Mouse (Mus musculus): Measurements from ENCODE around the gene Erbin. TPM values are rescaled to one million over a fixed set of nuclear protein-coding genes. Genes with fewer than 3 reads are reported as not detected.

The Erbin gene
- total RNA-seq, 2 experiments from 2014 or later = 63.9 to 83.1 TPM

DNA sequence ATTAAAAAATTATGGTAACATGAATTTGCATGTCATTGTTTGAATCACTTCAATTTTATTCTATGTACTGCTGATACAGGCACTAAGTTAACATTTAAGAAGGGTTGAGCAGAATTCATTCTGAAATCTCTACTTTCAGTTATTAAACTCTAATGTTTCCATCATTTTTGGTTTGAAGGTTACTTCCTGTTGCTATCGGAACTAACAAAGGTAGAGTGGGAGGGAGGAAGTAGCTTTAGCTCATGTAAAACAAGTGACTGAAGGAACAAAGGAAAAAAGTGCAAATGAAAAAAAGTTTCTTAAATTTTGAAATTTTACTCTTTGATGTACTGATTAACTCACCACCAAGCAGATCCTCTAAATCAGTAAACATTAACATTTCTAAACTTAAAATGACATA lies 98.0 kb downstream of the Erbin start:
- ATAC-seq (replicated peaks; ENCODE audit: poor library complexity, severe bottlenecking) = no peak

DNA sequence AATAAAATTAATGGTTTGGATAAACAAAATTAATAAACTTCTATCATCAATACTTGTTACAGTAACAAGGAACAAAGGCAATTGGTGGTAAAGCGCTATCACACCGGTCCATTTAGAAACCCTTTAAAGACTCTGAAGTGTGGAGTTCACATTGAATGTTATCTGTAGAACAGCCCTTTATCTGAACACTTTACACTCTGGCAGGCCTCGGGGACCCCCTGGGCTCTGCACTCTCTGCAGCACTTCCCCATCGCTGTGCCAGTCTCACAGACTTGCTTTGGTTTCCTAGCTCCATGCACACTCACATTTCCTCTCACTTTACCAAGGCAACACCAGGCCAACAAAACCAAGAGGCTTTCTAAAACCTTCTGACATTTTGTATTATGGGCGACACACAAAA lies 100.9 kb downstream of the Erbin start:
- ATAC-seq (replicated peaks; ENCODE audit: poor library complexity, severe bottlenecking) = no peak

DNA sequence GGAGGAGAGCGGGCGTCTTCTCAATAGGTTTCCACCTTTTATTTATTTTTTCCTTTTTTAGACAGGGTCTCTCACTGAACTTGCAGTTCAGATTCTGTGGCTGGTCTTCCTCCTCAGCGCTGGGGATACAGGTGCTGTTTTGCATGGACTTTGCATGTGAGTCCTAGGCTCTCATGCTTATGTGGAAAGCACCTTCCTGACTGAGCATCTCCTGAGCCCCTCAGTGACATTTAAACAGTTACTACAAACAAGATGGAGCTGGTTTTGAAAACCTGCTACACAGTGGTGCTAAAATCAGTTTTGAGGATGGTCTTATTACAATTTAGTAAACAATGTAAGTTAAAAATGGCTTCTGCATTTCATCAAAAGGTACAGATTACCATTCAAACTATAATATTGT lies 102.4 kb downstream of the Erbin start:
- ATAC-seq (replicated peaks; ENCODE audit: poor library complexity, severe bottlenecking) = no peak

DNA sequence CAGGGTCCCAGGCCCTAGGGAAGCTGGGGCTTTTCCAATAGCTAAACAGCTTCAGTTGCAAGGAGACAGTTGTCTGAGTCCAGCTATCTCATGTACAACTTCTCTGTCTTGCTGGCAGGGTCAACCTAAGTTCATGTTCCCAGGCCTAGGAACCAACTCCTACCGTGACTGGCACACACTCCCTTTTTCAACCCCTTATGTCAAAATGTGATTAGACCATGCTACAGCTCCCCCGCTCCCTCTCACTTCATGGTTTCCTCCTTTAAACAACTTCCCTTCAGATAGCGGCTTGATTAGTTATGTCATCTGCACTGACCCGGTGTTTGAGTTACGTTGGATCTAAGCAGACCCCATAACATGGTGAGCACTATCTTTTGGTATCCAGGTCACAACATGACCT lies 112.8 kb downstream of the Erbin start:
- ATAC-seq (replicated peaks; ENCODE audit: poor library complexity, severe bottlenecking) = peak; percentile 37; the same call in 1 of the 2 replicates

DNA sequence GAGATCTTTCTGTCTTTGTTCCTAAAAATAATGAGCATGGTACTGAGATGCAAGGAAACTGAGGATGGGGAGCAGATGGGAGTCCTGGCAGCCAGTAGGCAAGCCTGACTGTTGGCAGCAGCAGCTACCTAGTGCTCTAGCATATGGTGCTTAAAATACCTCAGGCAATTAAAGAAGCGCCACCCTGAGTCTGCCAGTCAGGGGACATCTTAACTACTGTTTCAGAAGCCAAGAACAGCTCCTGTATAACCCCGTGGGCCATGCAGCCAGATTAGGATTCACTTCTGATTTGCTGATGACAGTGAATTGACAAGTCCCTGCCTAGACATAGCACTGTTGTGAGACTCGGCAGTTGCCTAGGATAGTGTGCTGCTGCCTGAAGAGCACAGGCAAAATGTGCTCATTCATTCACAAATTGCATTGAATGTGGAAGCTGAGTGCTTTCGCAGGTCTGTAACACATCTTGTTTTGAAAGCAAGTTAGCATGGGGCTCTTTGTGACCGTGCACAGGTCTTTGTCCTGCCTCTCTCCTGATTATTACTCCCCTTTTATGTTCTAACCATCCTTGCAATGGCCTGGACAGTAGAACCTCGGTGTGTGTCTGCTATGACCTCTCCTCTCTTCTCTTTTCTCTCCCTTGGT lies 114.0 kb downstream of the Erbin start:
- ATAC-seq (replicated peaks; ENCODE audit: poor library complexity, severe bottlenecking) = no peak

DNA sequence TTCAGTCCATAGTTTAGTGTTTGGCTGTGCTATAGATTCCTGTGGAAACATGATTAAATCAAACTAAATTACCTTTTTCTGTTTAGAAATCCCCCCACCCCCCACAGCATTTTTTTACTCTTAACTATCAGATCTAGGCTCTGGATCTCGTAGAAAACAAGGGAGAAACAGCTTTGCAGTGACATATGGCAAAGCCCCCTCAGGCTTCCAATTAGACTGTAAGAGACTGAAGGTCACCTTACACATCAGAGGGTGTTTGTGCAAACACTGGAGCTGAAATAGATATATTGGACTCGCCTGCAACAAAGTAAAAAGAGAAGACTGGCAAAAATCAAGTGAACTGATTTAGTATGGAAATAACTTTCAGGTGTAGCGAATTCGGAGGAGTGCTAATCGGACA lies 116.6 kb downstream of the Erbin start:
- no peak for ATAC-seq (replicated peaks; ENCODE audit: poor library complexity, severe bottlenecking)

DNA sequence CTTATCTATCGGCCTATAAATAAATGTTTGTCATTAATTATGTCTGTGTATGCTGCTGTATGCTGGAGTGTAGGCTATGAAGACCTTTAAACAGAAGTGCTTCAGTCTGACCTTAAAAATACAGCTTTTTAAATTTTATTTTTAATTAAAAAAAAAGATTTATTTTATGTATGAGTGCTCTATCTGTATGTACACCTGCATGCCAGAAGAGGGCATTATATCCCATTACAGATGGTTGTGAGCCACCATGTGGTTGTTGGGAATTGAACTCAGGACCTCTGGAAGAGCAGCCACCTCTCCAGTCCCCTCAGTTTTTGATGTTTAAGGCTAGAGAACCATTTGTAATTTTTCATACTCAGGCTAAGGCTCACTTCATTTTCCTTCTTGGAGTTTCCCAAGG lies 119.3 kb downstream of the Erbin start:
- no peak for ATAC-seq (replicated peaks; ENCODE audit: poor library complexity, severe bottlenecking)

DNA sequence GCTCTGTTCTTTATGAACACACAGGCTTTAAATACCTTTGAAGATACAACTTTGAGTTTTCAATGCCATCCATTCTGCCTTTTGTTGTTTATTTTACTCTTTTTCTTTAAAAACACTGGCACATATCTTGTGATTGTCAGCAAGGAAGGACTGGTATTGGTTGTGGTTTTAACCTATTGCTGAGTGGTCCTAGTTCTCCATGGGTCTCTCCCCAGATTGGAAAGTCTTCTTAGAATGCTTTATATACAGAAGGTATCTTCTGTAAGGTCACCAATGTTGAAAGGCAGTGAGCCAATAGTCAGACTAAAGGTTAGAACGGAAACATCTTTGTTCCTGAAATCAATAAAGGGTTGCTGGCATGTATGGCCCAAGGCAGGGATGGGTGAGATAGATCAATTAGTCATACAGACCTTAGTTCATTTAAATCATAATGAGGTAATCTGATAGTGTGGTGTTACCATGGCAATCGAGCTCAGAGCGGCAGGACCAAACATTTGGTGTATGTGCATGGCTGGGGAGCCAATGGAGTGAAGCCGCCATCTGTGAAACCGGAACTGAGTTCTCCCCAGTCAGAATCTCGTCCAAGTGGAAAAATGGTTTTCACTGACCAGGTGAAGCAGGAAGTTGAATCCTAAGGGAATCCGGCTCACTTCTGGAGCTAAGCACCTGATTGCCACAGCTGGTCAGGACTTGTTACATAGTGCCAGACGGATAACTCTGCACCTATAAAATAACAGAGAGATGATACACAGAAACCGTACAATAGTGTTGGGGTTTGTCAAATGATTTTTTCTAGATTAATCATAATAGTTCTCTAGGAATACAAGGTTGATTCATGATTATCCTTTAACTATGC lies 125.4 kb downstream of the Erbin start:
- no peak for ATAC-seq (replicated peaks; ENCODE audit: poor library complexity, severe bottlenecking)

DNA sequence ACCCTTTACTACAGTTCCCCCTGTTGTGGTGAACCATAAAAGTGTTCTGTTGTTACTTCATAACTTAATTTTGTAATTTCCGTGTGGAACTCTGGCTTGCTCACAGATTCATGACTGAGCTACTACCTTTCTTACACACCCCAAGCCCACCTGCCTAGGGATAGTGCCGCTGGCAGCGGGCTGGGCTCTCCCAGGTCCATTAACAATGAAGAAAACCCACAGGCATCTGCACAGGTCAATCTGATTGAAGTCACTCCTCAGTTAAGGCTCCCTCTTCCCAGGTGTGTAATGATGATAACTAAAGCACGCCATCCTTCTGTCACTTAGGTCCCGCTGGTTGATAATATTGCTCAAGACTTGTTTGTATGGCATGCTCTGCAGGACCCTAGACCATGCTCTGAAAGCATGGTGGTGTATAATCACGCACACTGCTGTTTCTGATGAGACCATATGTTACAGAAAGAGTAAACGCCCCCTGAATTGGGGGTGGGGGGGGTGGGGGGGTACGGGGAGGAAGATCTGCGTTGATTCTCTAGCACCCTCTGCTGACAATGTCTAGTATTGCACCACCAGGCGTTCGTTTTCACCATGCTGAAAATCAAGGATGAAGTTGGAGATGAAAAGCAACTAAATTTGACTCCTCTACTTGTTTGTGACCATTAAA lies 140.3 kb downstream of the Erbin start:
- peak; percentile 59 for ATAC-seq (replicated peaks; ENCODE audit: poor library complexity, severe bottlenecking)

DNA sequence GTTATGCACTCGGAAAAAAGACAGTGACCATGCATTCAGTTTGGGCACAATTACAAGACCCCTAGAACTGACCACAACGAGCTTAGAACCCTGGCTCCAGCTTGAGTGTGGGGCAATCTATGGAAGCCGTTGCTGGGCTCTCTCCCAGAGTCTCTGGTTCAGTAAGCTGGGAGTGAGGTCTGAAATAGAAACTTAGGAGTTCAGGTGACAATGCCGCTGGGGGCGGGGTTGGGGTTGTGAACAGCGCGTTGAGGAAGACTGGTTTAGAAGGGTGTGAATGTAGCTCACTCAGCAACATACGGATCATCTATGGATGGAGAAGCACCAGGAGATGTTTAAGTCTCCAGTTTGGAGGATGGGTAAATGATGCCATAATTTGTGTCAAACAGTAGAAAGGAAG lies 143.2 kb downstream of the Erbin start:
- ATAC-seq (replicated peaks; ENCODE audit: poor library complexity, severe bottlenecking) = no peak

DNA sequence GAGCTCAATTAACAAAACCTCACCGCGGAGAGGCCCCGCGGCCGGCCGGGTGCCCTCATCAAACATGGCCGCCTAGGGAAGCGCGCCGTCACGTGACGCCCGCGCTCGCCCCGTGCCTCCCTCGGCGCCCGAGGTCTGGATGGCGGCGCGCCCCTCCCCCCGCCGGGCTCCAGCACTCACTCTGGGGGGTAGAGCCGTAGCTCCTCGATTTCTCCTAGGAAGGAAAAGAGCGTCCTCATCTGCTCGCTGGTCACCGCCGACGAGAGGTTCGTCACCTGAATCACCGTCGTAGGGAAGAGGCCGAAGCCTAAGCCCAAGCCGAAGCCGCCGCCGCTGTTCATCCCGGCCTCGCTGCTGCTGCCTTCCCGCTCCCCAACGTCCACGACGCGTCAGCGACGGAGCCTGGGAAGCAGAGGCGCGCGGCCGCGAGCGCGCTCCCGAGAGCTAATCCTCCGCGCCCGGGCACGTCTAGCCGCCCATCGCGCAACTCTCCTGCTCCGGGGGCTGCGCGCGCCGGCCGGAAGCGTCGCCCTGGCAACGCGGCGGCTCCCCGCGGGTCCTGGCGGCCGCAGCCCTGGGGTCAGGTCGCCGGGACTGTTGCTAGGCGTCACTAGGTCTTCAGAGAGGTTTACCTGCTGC lies 146.1 kb downstream of the Erbin start, which contains the start of gene Srek1:
Gene Srek1, minus strand, starts transcription at position 490 of the 639 bp plus-strand sequence.
- peak; percentile 89 for ATAC-seq (replicated peaks; ENCODE audit: poor library complexity, severe bottlenecking)

DNA sequence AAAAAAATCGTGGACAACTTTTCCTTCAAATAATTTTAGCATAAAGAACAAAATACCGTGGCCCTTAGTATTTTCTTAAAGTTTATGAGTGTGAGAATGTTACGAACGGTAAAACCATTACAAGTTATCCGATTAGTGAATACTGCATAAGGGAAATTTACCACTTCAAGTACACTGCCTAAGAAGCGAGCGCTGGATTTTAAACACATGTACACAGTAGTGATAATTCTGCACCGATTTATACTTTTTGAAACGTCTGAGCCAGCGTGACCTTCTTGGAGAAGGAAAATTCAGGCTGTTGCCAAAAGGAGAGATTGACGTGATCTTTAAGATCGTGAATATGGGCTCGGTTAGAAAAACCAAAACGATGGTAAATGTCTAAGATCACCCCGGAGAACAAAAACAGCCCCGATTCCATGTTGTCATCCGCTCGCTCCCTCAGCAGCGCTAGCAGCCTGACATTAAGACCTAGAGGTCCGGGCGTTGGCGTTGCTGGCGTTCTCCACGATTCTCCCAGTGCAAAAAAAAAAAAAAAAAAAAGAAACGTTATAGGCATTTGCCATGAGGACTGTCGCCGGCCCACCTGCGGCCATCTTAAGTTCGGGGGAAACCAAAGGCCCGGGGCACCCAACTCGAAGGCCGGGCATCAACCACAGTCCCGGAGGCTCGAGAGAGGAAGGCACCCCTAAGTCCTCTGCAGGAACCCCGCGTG lies 146.8 kb downstream of the Erbin start:
- ATAC-seq (replicated peaks; ENCODE audit: poor library complexity, severe bottlenecking) = peak; percentile 60

DNA sequence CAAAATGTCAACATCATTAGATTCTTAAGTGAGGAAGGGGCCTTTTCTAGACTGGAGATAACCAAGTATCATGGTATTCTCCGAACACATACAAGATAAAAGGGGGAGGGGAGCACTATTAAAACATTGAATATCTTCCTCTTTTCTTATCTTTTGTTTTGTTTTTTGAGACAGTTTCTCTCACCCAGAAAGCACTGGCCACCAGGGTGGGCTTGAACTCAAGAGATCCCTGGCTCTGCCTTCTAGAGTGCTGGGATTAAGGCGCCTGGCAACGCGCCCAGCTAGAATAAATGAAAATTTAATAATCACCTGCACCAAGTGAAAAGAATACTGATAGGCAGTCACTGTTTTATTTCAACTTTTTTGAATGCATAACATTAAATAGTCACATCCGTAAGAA lies 147.4 kb downstream of the Erbin start:
- no peak for ATAC-seq (replicated peaks; ENCODE audit: poor library complexity, severe bottlenecking)

DNA sequence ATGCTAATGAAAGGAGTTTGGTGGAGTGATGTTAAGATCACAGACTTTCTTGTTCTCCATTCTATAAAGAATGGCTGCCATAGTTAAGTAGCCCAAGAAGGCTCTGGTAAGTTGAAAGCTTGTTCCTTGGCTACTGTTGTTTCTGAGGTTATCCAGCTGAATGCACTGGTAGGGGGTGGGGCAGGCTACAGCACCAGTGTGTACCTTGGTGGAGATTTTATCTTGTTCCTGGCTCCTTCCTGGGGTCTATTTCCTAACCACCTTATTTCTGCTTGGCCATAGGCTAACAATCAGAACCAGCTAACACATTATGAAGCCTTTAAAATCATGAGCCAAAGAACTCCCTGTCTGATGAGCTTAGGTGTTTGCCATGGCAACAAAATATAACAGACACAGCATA lies 149.5 kb downstream of the Erbin start:
- no peak for ATAC-seq (replicated peaks; ENCODE audit: poor library complexity, severe bottlenecking)

Other genes starting within 250 kb of the Erbin start
- gene Srek1, start 145.9 kb downstream of the Erbin start, total RNA-seq (2014; fragmentation: Nextera tagmentation) = 74.5 and 101 TPM in 2 replicates
- 83.3 and 85.8 TPM in 2 replicates for gene Srek1, start 145.9 kb downstream of the Erbin start, total RNA-seq (2017)
- gene Nln, start 189.1 kb upstream of the Erbin start, total RNA-seq (2014; fragmentation: Nextera tagmentation) = 27.8 and 45.8 TPM in 2 replicates
- 33.5 and 36.5 TPM in 2 replicates for gene Nln, start 189.1 kb upstream of the Erbin start, total RNA-seq (2017)
- gene Sgtb, start 189.2 kb upstream of the Erbin start, total RNA-seq (2014; fragmentation: Nextera tagmentation) = not detected in 2 replicates
- 0.26 TPM in 1 of 2 replicates, not detected in the other for gene Sgtb, start 189.2 kb upstream of the Erbin start, total RNA-seq (2017)